Mouse (Mus musculus): ENCODE measurements around the gene Gm11627.

- TF ChIP-seq CTCF (IDR thresholded peaks at IDR 0.05; ENCODE audit: control insufficient read depth, insufficient read depth, low read length) = no peak
- TF ChIP-seq POLR2A (IDR thresholded peaks at IDR 0.05; ENCODE audit: borderline replicate concordance, control insufficient read depth, low read depth, low read length) = no peak
Measured at GRCm38 (mm10) chr11:102567157-102567556, 12.1 kb downstream of the Gm11627 start.
